Mouse (Mus musculus) limb, embryonic 14.5 days (tissue): ENCODE measurements at regions not wholly inside any gene's neighbourhood (a gene's known extent, or its start where the extent isn't known, plus 50 kb on each side); places are given as distances from the start of the nearest gene placed in this dataset.

Experiments used
- ATAC-seq: fragments of 200-750 bp; cut with Nextera tagmentation; 2 replicates; pipeline ENCODE4 v1.8.0; 2017; ENCODE audit warnings: low read depth, moderate number of reproducible peaks, moderate TSS enrichment; ENCODE audit not compliant: low FRiP score
- DNase-seq: peaks from one replicate; pipeline ENCODE4 v3.0.0-alpha.2; 2015; ENCODE audit warnings: low spot score
- H3K27ac ChIP-seq: fragments of 300-500 bp; sonication (generic); replicated peaks from 2 replicates; pipeline ENCODE4 v1.5.1; 2014; ENCODE audit warnings: low read depth, mild to moderate bottlenecking, low read length, moderate library complexity, mixed read lengths
- H3K27me3 ChIP-seq: fragments of 300-500 bp; sonication (generic); 2 replicates; pipeline ENCODE4 v1.6.1; 2014; ENCODE audit warnings: low read length, mixed read lengths; ENCODE audit not compliant: control insufficient read depth, insufficient read depth
- H3K36me3 ChIP-seq: fragments of 300-500 bp; sonication (generic); 2 replicates; pipeline ENCODE4 v1.6.1; 2014; ENCODE audit warnings: mild to moderate bottlenecking, low read length, moderate library complexity, mixed read lengths; ENCODE audit not compliant: control insufficient read depth, insufficient read depth
- H3K4me1 ChIP-seq: fragments of 300-500 bp; sonication (generic); 2 replicates; pipeline ENCODE4 v1.6.1; 2014; ENCODE audit warnings: antibody characterized with exemption, low read length, mixed read lengths; ENCODE audit not compliant: control insufficient read depth, insufficient read depth
- H3K4me2 ChIP-seq: fragments of 300-500 bp; sonication (generic); replicated peaks from 2 replicates; pipeline ENCODE4 v1.6.1; 2014; ENCODE audit warnings: low read depth, mild to moderate bottlenecking, low read length, moderate library complexity; ENCODE audit not compliant: severe bottlenecking
- H3K4me3 ChIP-seq: fragments of 300-500 bp; sonication (generic); replicated peaks from 2 replicates; pipeline ENCODE4 v1.5.1; 2014; ENCODE audit warnings: low read length
- H3K9ac ChIP-seq: fragments of 300-500 bp; sonication (generic); 2 replicates; pipeline ENCODE4 v1.6.1; 2014; ENCODE audit warnings: mild to moderate bottlenecking, low read depth, low read length, moderate library complexity; ENCODE audit not compliant: severe bottlenecking
- H3K9me3 ChIP-seq: fragments of 300-500 bp; sonication (generic); 2 replicates; pipeline ENCODE4 v1.6.1; 2016; ENCODE audit warnings: low read length; ENCODE audit not compliant: control insufficient read depth
- POLR2A ChIP-seq: fragments of 200-500 bp; IDR thresholded peaks from 2 replicates; pipeline ENCODE4 v1.8.0; 2012; ENCODE audit warnings: inconsistent platforms, mild to moderate bottlenecking, moderate library complexity, borderline replicate concordance; ENCODE audit not compliant: insufficient read depth, insufficient read length; ENCODE audit errors: extremely low read depth
- WGBS: fragments of 180-500 bp; shearing (Covaris S2); extraction: QIAGEN DNeasy Blood & Tissue Kit; methylation state at CpG from one replicate; pipeline ENCODE4 v1.1.7; 2014; 5-methylcytosine and 5-hydroxymethylcytosine counted together

- H3K27me3 ChIP-seq: no peaks in the 10 kb centered on the region
- no peak for DNase-seq
- H3K9me3 ChIP-seq: no peaks in the 10 kb centered on the region
- H3K4me1 ChIP-seq: no peaks in the 10 kb centered on the region
- no peak overlapping the region for H3K4me2 ChIP-seq
- H3K4me3 ChIP-seq: no peak overlapping the region
- no peak overlapping the region for H3K9ac ChIP-seq
- no peak for ATAC-seq
- TF ChIP-seq POLR2A: no peak
- H3K36me3 ChIP-seq: no peaks in the 10 kb centered on the region
- no peak overlapping the region for H3K27ac ChIP-seq
- 93% methylated on average over 10 of the region's 10 CpGs for whole genome bisulfite sequencing
Measured at GRCm38 (mm10) chr1:34978156-34978555, 128.4 kb downstream of the Plekhb2 start.

GRCm38 (mm10) chr1:34979350-34979749 lies 129.6 kb downstream of the Plekhb2 start:
- no peak for ATAC-seq
- DNase-seq: no peak
- WGBS: 76% methylated on average over 3 of the region's 3 CpGs

DNA sequence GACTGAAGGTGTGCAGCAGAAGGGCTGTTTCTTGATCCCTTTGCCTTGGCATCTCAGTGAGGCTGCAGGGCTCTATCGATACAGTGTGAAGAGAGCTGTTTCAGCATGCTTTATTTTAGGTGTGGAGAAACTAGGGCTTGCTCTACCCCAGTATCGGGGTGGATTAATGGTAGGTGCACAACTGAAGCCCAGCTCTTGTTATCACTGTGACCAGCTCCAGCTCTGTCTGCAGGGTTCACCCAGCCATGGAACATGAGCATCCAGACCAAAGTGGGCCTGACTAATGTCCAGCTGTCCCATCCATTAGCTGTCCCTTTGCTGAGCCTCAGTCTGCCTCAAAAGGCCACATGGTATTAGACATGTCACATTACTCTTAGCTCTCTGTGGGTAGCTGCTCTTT lies 132.2 kb downstream of the Plekhb2 start:
- ATAC-seq (no peak), DNase-seq (no peak)
- H3K9me3 ChIP-seq: no peaks in the 10 kb centered on the region
- H3K4me2 ChIP-seq: no peak overlapping the region
- no peak overlapping the region for H3K4me3 ChIP-seq
- no peaks in the 10 kb centered on the region for H3K4me1 ChIP-seq
- H3K27me3 ChIP-seq: no peaks in the 10 kb centered on the region
- no peak overlapping the region for H3K9ac ChIP-seq
- 100% methylated on average over 2 of the region's 2 CpGs for WGBS
- no peak for TF ChIP-seq POLR2A
- no peak overlapping the region for H3K27ac ChIP-seq
- H3K36me3 ChIP-seq: no peaks in the 10 kb centered on the region

More at GRCm38 (mm10) chr1:34979350-34979749, 129.6 kb downstream of the Plekhb2 start:
- TF ChIP-seq POLR2A: no peak
- H3K36me3 ChIP-seq: no peaks in the 10 kb centered on the region
- H3K4me2 ChIP-seq: no peak overlapping the region
- H3K27ac ChIP-seq: no peak overlapping the region
- H3K4me3 ChIP-seq: no peak overlapping the region
- H3K4me1 ChIP-seq: no peaks in the 10 kb centered on the region
- H3K9me3 ChIP-seq: no peaks in the 10 kb centered on the region
- H3K27me3 ChIP-seq: no peaks in the 10 kb centered on the region
- H3K9ac ChIP-seq: no peak overlapping the region

DNA sequence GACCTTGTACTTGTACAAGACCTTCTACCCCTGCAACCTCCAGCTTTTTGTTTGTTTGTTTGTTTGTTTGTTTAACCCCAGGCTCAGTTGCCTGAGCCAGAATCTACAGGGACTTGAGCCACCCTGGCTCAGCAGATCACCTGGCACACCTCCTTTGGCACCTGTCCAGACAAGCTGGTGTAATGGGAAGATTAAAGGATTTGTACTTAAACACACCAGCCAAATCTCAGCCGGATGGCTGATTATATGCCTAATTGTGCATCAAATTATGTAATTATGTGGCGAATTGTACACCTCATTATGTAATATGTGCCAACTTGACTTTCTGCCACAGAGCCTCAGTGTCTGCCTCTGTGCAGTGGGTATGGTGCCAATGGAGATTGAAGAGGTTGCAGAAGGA lies 133.2 kb downstream of the Plekhb2 start:
- no peak for DNase-seq
- Histone ChIP-seq H3K4me3 (no peak overlapping the region), H3K27ac (no peak overlapping the region), H3K36me3 (no peaks in the 10 kb centered on the region), H3K4me1 (no peaks in the 10 kb centered on the region), H3K27me3 (no peaks in the 10 kb centered on the region), H3K9me3 (no peaks in the 10 kb centered on the region), H3K9ac (no peak overlapping the region), H3K4me2 (no peak overlapping the region)
- 62% methylated on average over 2 of the region's 2 CpGs for WGBS
- no peak for ATAC-seq
- TF ChIP-seq POLR2A: no peak

DNA sequence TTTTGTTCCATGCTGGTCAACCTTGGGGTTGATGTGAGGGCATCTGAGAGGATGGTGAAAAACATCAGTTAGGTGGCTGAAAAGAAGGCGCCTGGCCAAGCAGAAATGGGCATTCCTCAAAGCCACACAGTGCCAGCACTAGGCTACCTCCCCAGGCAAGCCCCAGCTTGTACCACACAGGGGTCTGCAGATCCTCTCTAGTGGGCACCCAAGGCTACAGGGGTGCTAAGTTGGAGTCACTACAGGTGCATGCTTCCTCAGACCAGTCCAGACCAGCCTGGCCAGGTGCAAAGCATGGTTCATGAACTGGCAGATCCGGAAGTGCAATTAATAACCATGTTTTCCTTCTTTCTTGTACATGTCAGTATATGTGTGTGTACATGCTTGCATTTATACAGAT lies 137.1 kb downstream of the Plekhb2 start:
- no peak for TF ChIP-seq POLR2A
- ATAC-seq (no peak), DNase-seq (no peak)
- Histone ChIP-seq H3K27ac (no peak overlapping the region), H3K4me2 (no peak overlapping the region), H3K9me3 (no peaks in the 10 kb centered on the region), H3K36me3 (no peaks in the 10 kb centered on the region), H3K4me3 (no peak overlapping the region), H3K4me1 (no peaks in the 10 kb centered on the region), H3K27me3 (no peaks in the 10 kb centered on the region), H3K9ac (no peak overlapping the region)
- WGBS: 76% methylated on average over 2 of the region's 2 CpGs

- H3K36me3 ChIP-seq: no peaks in the 10 kb centered on the region
- no peak for TF ChIP-seq POLR2A
- no peaks in the 10 kb centered on the region for H3K4me1 ChIP-seq
- no peak for ATAC-seq
- H3K4me2 ChIP-seq: no peak overlapping the region
- no peak overlapping the region for H3K4me3 ChIP-seq
- 60% methylated on average over 8 of the region's 8 CpGs for WGBS
- H3K27ac ChIP-seq: no peak overlapping the region
- H3K9me3 ChIP-seq: no peaks in the 10 kb centered on the region
- no peak for DNase-seq
- no peaks in the 10 kb centered on the region for H3K27me3 ChIP-seq
- no peak overlapping the region for H3K9ac ChIP-seq
Measured at GRCm38 (mm10) chr1:34987650-34988221, 138.0 kb downstream of the Plekhb2 start.
